Mouse (Mus musculus) brain, embryonic 14.5 days (tissue): Measurements from ENCODE around the gene Paip2b.

ENCODE experiments used
- CTCF ChIP-seq: fragments of 200-500 bp; IDR thresholded peaks from 2 replicates; pipeline ENCODE4 v1.5.1; 2012; ENCODE audit warnings: inconsistent platforms, mild to moderate bottlenecking, moderate library complexity, borderline replicate concordance; ENCODE audit not compliant: insufficient read depth, insufficient read length; ENCODE audit errors: extremely low read depth
- POLR2A ChIP-seq: fragments of 200-500 bp; IDR thresholded peaks from 2 replicates; pipeline ENCODE4 v1.6.1; 2012; ENCODE audit warnings: mild to moderate bottlenecking, inconsistent platforms, borderline replicate concordance; ENCODE audit not compliant: poor library complexity, insufficient read depth, insufficient read length, severe bottlenecking; ENCODE audit errors: extremely low read depth

- TF ChIP-seq CTCF (no peak), POLR2A (no peak)
Observed at GRCm38 (mm10) chr6:83846141-83846540, 14.6 kb upstream of the Paip2b start.
